Mouse (Mus musculus) ovary, adult 10 weeks (tissue): ENCODE measurements around the gene Gm13083. TPM values are rescaled to one million over a fixed set of nuclear protein-coding genes. Genes with fewer than 3 reads are reported as not detected.

Source experiments
- polyA plus RNA-seq: library from polyadenylated mRNA; stranded (reverse); fragments of 350-450 nt; fragmentation: Illumina TruSeq; extraction: RNeasy Lipid Tissue Mini Kit (QIAGEN cat#74804); gene quantifications from one replicate; pipeline ENCODE4 v1.2.3, GENCODE M21; 2014

Gm13083 gene
- not detected for polyA plus RNA-seq

GRCm38 (mm10) chr4:143614703-143615102 is at the start of gene Gm13083:
Gm13083 (plus strand) TSS chr4:143615003.

DNA sequence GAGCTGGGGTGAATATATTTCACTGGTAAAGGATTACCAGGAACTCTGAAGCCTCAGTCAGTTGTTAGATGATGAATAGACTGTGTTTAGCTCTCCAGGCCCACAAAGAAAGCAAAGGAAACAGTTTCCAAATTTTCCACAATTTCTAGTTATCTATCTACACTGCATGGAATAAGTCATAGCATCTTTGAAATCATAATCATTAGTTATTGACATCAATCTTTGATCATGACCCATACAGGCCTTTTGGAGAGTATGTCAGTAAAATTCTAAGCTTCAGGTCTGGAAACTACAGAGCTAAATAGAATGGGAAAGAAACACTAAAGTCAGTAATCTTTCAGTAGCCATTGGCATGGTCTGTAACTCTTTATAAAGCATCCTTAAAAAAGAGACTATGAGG is 42.3 kb downstream of the Gm13083 start, which contains the start of gene Gm13088:
Gm13088 (minus strand) TSS at position 101 of the 400 bp plus-strand sequence.

Other genes with a start within 250 kb of the Gm13083 start
- gene Pramel1, start 220.6 kb upstream of the Gm13083 start, polyA plus RNA-seq = 0.20 TPM
- 19.9 TPM for gene Pramef8, start 202.6 kb upstream of the Gm13083 start, polyA plus RNA-seq
- gene Oog4, start 164.7 kb upstream of the Gm13083 start, polyA plus RNA-seq = 38.5 TPM
- not detected for gene Gm13043, start 103.7 kb upstream of the Gm13083 start, polyA plus RNA-seq
- gene Gm13040, start 79.0 kb upstream of the Gm13083 start, polyA plus RNA-seq = not detected
- gene BC080695, start 63.3 kb upstream of the Gm13083 start, polyA plus RNA-seq = not detected
- gene Gm13057, start 63.3 kb upstream of the Gm13083 start, polyA plus RNA-seq = not detected
- not detected for gene Gm13088, start 42.2 kb downstream of the Gm13083 start, polyA plus RNA-seq
- 9.5 TPM for gene Gm13089, start 87.7 kb downstream of the Gm13083 start, polyA plus RNA-seq
- not detected for gene Gm13078, start 104.5 kb downstream of the Gm13083 start, polyA plus RNA-seq
- 76.3 TPM for gene Gm13023, start 174.3 kb downstream of the Gm13083 start, polyA plus RNA-seq
- 104 TPM for gene Gm13084, start 201.1 kb downstream of the Gm13083 start, polyA plus RNA-seq
- gene Gm13103, start 231.5 kb downstream of the Gm13083 start, polyA plus RNA-seq = 54.2 TPM